Mouse (Mus musculus) WW6 (cell line): ENCODE measurements at regions not wholly inside any gene's neighbourhood (a gene's known extent, or its start where the extent isn't known, plus 50 kb on each side); places are given as distances from the start of the nearest gene placed in this dataset.

Source experiments
- DNase-seq: peaks from one replicate; pipeline ENCODE4 v3.0.0-alpha.2; 2013; ENCODE audit warnings: low read depth, low spot score

DNA sequence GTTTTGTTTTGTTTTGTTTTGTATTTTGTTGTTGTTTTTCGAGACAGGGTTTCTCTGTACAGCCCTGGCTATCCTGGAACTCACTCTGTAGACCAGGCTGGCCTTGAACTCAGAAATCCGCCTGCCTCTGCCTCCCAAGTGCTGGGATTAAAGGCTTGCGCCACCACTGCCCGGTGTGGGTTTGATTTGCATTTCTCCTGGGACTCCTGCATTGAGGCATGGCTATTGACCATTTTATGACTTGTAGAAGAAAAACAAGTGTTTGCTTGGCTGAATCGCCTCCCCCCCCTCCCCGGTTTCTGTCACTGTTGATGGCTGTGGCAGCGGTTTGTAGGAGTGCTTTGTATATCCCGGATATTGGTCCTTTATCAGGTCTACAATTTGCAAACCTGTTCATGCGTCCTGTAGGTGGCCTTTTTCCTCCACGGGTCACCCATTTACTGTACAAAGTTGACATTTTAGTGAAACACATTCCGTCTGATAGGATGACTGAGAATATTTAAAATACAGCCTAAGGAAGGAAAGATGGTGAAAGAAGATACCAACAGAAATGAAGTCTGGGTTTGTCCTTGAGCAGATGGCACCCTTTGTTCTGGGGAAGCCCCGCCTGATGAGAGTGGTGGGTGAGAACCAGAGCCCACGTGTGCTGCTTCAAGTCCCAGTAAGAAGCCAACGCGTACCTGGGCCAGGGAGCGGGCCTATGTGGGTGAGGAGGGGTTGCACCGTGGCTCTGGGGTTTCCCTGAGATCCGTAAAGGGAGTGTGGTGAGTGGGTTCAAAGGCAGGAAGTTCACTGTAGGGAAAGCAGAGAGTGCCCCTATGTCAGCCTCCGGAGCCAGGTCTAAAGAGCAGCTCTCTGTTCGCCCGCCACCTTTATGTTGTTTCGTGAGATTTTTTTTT is 52.6 kb upstream of the Smndc1 start:
- DNase-seq = no peak

DNA sequence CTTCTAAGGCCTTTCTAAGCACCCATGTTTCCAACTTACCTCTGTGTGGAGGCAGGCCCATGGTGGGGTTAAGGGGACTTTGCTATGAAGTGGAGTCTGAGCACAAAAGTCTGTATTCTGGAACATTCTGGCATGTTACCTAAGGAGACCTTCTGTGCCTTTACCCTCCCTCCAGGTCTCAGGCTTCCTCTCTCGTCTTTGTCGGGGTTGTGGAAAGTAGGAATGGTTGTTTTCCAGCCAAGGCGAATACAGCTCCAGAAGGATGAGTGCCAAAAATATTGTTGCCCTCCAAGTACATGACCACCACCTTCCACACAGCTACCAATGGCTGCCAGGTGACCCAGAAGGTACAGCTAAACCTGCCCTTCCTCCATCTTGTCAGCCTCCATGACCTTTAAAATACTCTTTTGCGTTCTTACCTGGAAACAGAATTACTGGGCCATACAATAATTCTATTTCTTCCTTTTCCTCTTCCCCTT is 51.8 kb upstream of the Smndc1 start:
- DNase-seq = no peak

DNA sequence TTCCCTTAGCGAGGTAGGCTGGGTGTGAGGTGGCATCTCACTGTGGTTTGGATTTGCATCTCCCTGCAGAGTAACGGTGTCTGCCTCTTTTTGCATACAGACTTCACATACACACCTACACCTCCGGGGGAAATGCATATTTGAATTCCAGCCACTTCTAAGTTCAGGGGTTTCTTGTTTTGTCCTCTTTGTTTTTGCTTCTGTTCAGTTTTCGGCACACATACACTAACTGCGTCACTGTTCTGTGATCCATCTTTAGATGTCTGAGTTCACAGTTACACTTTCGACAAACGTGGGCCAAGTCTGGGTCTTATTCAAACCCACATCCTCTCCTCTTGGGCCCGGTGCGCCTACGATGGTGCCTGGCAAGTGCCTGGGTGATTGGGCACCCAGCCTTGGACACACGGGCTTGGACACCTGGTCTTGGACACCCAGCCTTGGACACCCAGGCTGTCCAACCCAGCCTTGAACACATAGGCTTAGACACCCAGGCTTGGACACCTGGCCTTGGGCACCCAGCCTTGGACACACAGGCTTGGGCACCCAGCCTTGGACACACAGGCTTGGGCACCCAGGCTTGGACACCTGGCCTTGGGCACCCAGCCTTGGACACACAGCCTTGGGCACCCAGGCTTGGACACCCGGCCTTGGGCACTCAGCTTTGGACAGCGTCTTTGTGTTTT is 51.2 kb upstream of the Smndc1 start:
- DNase-seq = no peak

DNA sequence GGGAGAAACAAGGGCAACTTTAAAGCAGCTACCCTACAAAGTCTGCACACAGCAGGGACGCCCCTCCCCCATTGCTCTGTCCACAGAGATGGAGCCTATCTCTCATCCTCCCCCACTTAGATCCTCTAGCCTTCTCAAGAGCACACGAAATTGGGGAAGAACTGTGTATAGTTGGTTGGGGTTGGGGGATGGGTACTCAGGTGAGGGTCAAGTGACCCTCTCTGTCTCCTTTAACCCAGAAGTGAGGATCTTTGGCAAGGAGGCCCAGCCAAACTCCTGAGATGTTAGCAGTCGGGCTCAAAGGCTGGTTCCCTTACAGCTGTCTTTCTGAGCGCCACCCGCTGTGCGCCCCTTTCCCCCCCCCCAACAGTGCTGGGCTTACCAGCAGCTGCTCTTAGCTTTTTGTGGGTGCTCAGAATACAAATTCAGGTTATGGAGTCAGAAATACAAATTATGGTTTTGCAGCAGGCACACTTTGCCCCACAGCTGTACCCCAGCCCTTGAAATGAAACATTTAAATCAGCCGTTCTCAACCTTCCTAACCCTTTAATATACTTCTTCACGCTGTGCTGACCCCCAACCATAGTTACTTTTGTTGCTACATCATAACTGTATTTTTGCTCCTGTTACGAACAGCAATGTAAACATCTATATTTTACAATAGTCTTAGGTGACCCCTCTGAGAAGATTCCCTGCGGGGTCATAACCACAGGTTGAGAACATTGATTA is 50.1 kb upstream of the Smndc1 start:
- no peak for DNase-seq
